Mouse (Mus musculus) megakaryocyte, embryonic 14.5 days (primary cell): ENCODE measurements at regions not wholly inside any gene's neighbourhood (a gene's known extent, or its start where the extent isn't known, plus 50 kb on each side); places are given as distances from the start of the nearest gene placed in this dataset.

Source experiments
- FLI1 ChIP-seq: IDR thresholded peaks from 2 replicates; pipeline ENCODE4 v1.6.1; 2012; ENCODE audit warnings: low read length, inconsistent platforms, mixed read lengths
- GATA1 ChIP-seq: IDR thresholded peaks from 3 replicates; pipeline ENCODE4 v1.6.1; 2012; ENCODE audit warnings: mixed read lengths, low read length, inconsistent platforms, borderline replicate concordance

DNA sequence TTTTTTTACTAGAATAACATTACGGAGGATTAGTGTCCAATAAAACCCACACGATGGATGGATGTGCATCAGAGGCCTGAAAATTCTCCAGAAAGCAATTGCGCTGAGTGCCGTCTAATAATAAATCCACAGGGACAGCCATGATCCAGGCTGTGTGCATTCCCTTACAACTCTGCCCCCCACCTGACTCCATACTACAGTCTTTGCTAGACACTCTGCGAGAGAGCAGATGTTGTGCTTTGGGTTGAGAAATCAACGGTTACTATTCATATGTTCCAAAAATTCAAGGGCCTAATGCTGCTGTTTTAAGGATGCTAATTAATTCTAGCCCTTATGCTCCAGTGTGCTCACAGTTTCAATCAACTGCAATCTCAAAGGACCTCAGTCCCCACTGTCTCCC lies 251.2 kb upstream of the Noct start:
- TF ChIP-seq GATA1 (no peak), FLI1 (no peak)
